Mouse (Mus musculus) layer of hippocampus, adult 2 months (tissue): ENCODE measurements around the gene Kcnk4. TPM values are rescaled to one million over a fixed set of nuclear protein-coding genes. Genes with fewer than 3 reads are reported as not detected.

Source experiments
- DNase-seq, 2 experiments: peaks; one replicate each; pipeline ENCODE4 v3.0.0; 2022; ENCODE audit warnings: low spot score in 2 of 2
- H3K27ac ChIP-seq: fragments of 200-600 bp; 2 replicates; pipeline ENCODE4 v1.8.1; 2022
- H3K4me3 ChIP-seq: fragments of 200-600 bp; 2 replicates; pipeline ENCODE4 v1.8.1; 2022; ENCODE audit warnings: mild to moderate bottlenecking
- CTCF ChIP-seq: fragments of 200-600 bp; conservative IDR thresholded peaks from 2 replicates; pipeline ENCODE4 v1.8.1; 2022; ENCODE audit warnings: antibody characterized with exemption, mild to moderate bottlenecking, moderate library complexity
- total RNA-seq, 2 experiments: library from RNA; stranded (reverse); gene quantifications; 2 replicates each; pipeline ENCODE4 v1.2.3; 2021

The Kcnk4 gene
- total RNA-seq, 2 experiments from 2014 or later = 15.3 to 18.2 TPM

GRCm38 (mm10) chr19:6940396-6941351 is 6.4 kb upstream of the Kcnk4 start:
- Histone ChIP-seq H3K4me3 (peak overlapping the region; percentile 81), H3K27ac (peak overlapping the region; percentile 98)
- TF ChIP-seq CTCF = no peak
- no peak for DNase-seq

GRCm38 (mm10) chr19:6939106-6940002 is 5.0 kb upstream of the Kcnk4 start:
- Histone ChIP-seq H3K4me3 (peak overlapping the region; percentile 81), H3K27ac (peak overlapping the region; percentile 98)
- no peak for TF ChIP-seq CTCF

GRCm38 (mm10) chr19:6937541-6938465 is 3.5 kb upstream of the Kcnk4 start:
- no peak for TF ChIP-seq CTCF
- no peak overlapping the region for H3K27ac ChIP-seq
- no peak for DNase-seq
- no peak overlapping the region; the same call in 1 of the 2 replicates for H3K4me3 ChIP-seq

More at GRCm38 (mm10) chr19:6939106-6940002, 5.0 kb upstream of the Kcnk4 start:
- DNase-seq = no peak

- peak; percentile 73 for TF ChIP-seq CTCF
- Histone ChIP-seq H3K4me3 (no peak overlapping the region), H3K27ac (no peak overlapping the region)
- DNase-seq = no peak
Observed at GRCm38 (mm10) chr19:6936299-6936698, 2.0 kb upstream of the Kcnk4 start.

GRCm38 (mm10) chr19:6933436-6934194 is 700 bp downstream of the Kcnk4 start:
- H3K27ac ChIP-seq = peak overlapping the region; percentile 85
- H3K4me3 ChIP-seq = peak overlapping the region; percentile 64
- DNase-seq = no peak
- no peak for TF ChIP-seq CTCF

GRCm38 (mm10) chr19:6933102-6933435 is 1.2 kb downstream of the Kcnk4 start:
- H3K27ac ChIP-seq = peak overlapping the region; percentile 85
- TF ChIP-seq CTCF = no peak
- no peak for DNase-seq
- peak overlapping the region; percentile 64 for H3K4me3 ChIP-seq

- Histone ChIP-seq H3K27ac (no peak overlapping the region), H3K4me3 (no peak overlapping the region)
- TF ChIP-seq CTCF = no peak
- DNase-seq = no peak
Observed at GRCm38 (mm10) chr19:6932018-6932417, 2.3 kb downstream of the Kcnk4 start.

GRCm38 (mm10) chr19:6931002-6931401 is 3.3 kb downstream of the Kcnk4 start:
- TF ChIP-seq CTCF = no peak
- DNase-seq = no peak
- Histone ChIP-seq H3K27ac (no peak overlapping the region), H3K4me3 (no peak overlapping the region)

- TF ChIP-seq CTCF = no peak
- no peak for DNase-seq
- no peak overlapping the region for H3K4me3 ChIP-seq
- no peak overlapping the region for H3K27ac ChIP-seq
Observed at GRCm38 (mm10) chr19:6928080-6928479, 6.2 kb downstream of the Kcnk4 start.

- DNase-seq = no peak
- no peak for TF ChIP-seq CTCF
- H3K27ac ChIP-seq = no peak overlapping the region
- H3K4me3 ChIP-seq = no peak overlapping the region
Observed at GRCm38 (mm10) chr19:6926559-6927255, 7.6 kb downstream of the Kcnk4 start.

GRCm38 (mm10) chr19:6925611-6926329 is 8.5 kb downstream of the Kcnk4 start:
- no peak for DNase-seq
- TF ChIP-seq CTCF = no peak
- H3K4me3 ChIP-seq = no peak overlapping the region
- no peak overlapping the region for H3K27ac ChIP-seq
